Mouse (Mus musculus) lung, postnatal 0 days (tissue): ENCODE results near the gene Zfp365.

Source experiments
- CTCF ChIP-seq: IDR thresholded peaks from 2 replicates; pipeline ENCODE4 v1.5.1; 2016; ENCODE audit warnings: antibody characterized with exemption, mild to moderate bottlenecking
- EP300 ChIP-seq: IDR thresholded peaks from 2 replicates; pipeline ENCODE4 v1.6.1; 2016; ENCODE audit warnings: antibody characterized with exemption, mild to moderate bottlenecking, control low read depth

DNA sequence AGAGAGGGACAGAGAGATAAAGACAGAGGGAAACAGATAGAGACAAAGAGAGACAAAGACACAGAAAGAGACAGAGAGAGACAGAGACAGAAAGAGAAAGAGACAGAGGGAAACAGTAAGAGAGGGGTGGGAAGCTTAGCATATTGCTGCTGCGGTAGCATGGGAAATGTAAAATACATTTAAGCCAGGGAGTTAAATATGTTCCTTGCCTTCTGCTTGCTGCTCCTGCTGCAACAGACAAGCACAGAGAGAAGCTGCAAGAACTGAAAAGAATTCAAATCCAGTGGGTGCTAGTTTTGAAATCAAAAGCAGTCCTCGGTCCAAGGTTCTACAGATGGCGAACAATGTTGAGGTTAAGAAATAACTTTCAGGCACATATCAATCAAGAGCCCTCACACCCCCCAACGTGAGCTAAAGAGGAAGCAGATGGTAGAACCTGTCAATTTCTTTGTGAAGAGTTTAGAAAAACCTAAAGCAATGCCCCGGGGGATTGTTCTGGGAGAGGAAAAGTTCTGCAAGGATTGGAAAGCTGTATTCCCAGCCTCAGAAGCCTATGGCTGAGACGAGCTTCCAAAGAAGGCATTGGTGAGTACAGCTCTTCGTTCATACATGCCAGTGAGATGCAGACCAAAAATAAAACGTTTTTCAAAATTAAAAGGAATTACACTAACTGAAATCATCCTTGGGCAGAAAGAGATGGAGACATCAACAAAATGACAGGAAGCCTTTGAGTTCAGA lies 15.4 kb upstream of the Zfp365 start:
- TF ChIP-seq CTCF (no peak), EP300 (no peak)
